Mouse (Mus musculus): ENCODE measurements around the gene Serpina3a. TPM values are rescaled to one million over a fixed set of nuclear protein-coding genes. Genes with fewer than 3 reads are reported as not detected.

The Serpina3a gene
- polyA plus RNA-seq, 1 experiment, result not detected

- H3K4me3 ChIP-seq (ENCODE audit: low read depth, low read length), result no peak overlapping the region
- 47% methylated on average over 5 of the region's 5 CpGs for WGBS
- H3K27ac ChIP-seq (ENCODE audit: insufficient read depth, low read depth, low read length), result no peak overlapping the region
- no peaks in the 10 kb centered on the region for H3K27me3 ChIP-seq (ENCODE audit: control insufficient read depth, insufficient read depth, low read length)
- H3K4me1 ChIP-seq (ENCODE audit: control insufficient read depth, insufficient read depth, insufficient read length, low read length), result peaks cover 3% of the 10 kb centered on the region; the same call in 1 of the 2 replicates
- no peak for TF ChIP-seq CTCF (IDR thresholded peaks at IDR 0.05; ENCODE audit: extremely low read depth, insufficient read length, insufficient replicate concordance, low read depth, low read length)
- no peak for TF ChIP-seq POLR2A (IDR thresholded peaks at IDR 0.05; ENCODE audit: low read depth, low read length)
- H3K36me3 ChIP-seq (ENCODE audit: control insufficient read depth, insufficient read depth, low read length), result no peaks in the 10 kb centered on the region
Measured at GRCm38 (mm10) chr12:104072286-104072685, 40.2 kb upstream of the Serpina3a start.

GRCm38 (mm10) chr12:104090119-104090518, 22.4 kb upstream of the Serpina3a start:
- no peaks in the 10 kb centered on the region for H3K36me3 ChIP-seq (ENCODE audit: control insufficient read depth, insufficient read depth, low read length)
- no peak for TF ChIP-seq CTCF (IDR thresholded peaks at IDR 0.05; ENCODE audit: extremely low read depth, insufficient read length, insufficient replicate concordance, low read depth, low read length)
- no peak for TF ChIP-seq POLR2A (IDR thresholded peaks at IDR 0.05; ENCODE audit: low read depth, low read length)
- H3K27me3 ChIP-seq (ENCODE audit: control insufficient read depth, insufficient read depth, low read length), result no peaks in the 10 kb centered on the region
- 83% methylated on average over 2 of the region's 2 CpGs for WGBS
- no peak overlapping the region for H3K4me3 ChIP-seq (ENCODE audit: low read depth, low read length)
- H3K4me1 ChIP-seq (ENCODE audit: control insufficient read depth, insufficient read depth, insufficient read length, low read length), result no peaks in the 10 kb centered on the region
- no peak overlapping the region for H3K27ac ChIP-seq (ENCODE audit: insufficient read depth, low read depth, low read length)

- WGBS, result 77% methylated on average over 1 of the region's 1 CpGs
- H3K4me3 ChIP-seq (ENCODE audit: low read depth, low read length), result no peak overlapping the region
- TF ChIP-seq POLR2A (IDR thresholded peaks at IDR 0.05; ENCODE audit: low read depth, low read length), result no peak
- no peak for TF ChIP-seq CTCF (IDR thresholded peaks at IDR 0.05; ENCODE audit: extremely low read depth, insufficient read length, insufficient replicate concordance, low read depth, low read length)
Measured at GRCm38 (mm10) chr12:104091303-104091702, 21.2 kb upstream of the Serpina3a start.

GRCm38 (mm10) chr12:104100768-104101167, 11.8 kb upstream of the Serpina3a start, which contains the start of gene Serpina5:
Gene Serpina5, plus strand, starts transcription at chr12:104101113.
- WGBS, result 77% methylated on average over 6 of the region's 6 CpGs
- Histone ChIP-seq H3K27me3 (ENCODE audit: control insufficient read depth, insufficient read depth, low read length) (no peaks in the 10 kb centered on the region), H3K27ac (ENCODE audit: insufficient read depth, low read depth, low read length) (no peak within 1 kb of the TSS), H3K4me3 (ENCODE audit: low read depth, low read length) (no peak within 1 kb of the TSS), H3K4me1 (ENCODE audit: control insufficient read depth, insufficient read depth, insufficient read length, low read length) (no peaks in the 10 kb centered on the region), H3K36me3 (ENCODE audit: control insufficient read depth, insufficient read depth, low read length) (no peaks in the 10 kb centered on the region)
- no peak for TF ChIP-seq CTCF (IDR thresholded peaks at IDR 0.05; ENCODE audit: extremely low read depth, insufficient read length, insufficient replicate concordance, low read depth, low read length)
- TF ChIP-seq POLR2A (IDR thresholded peaks at IDR 0.05; ENCODE audit: low read depth, low read length), result no peak

More at GRCm38 (mm10) chr12:104091303-104091702, 21.2 kb upstream of the Serpina3a start:
- Histone ChIP-seq H3K4me1 (ENCODE audit: control insufficient read depth, insufficient read depth, insufficient read length, low read length) (no peaks in the 10 kb centered on the region), H3K36me3 (ENCODE audit: control insufficient read depth, insufficient read depth, low read length) (no peaks in the 10 kb centered on the region), H3K27me3 (ENCODE audit: control insufficient read depth, insufficient read depth, low read length) (no peaks in the 10 kb centered on the region), H3K27ac (ENCODE audit: insufficient read depth, low read depth, low read length) (no peak overlapping the region)

GRCm38 (mm10) chr12:104105847-104106246, 6.7 kb upstream of the Serpina3a start:
- no peak overlapping the region for H3K27ac ChIP-seq (ENCODE audit: insufficient read depth, low read depth, low read length)

GRCm38 (mm10) chr12:104106919-104107318, 5.6 kb upstream of the Serpina3a start:
- TF ChIP-seq POLR2A (IDR thresholded peaks at IDR 0.05; ENCODE audit: low read depth, low read length) (no peak), CTCF (IDR thresholded peaks at IDR 0.05; ENCODE audit: extremely low read depth, insufficient read length, insufficient replicate concordance, low read depth, low read length) (no peak)
- no peaks in the 10 kb centered on the region for H3K27me3 ChIP-seq (ENCODE audit: control insufficient read depth, insufficient read depth, low read length)
- no peaks in the 10 kb centered on the region for H3K36me3 ChIP-seq (ENCODE audit: control insufficient read depth, insufficient read depth, low read length)
- H3K4me1 ChIP-seq (ENCODE audit: control insufficient read depth, insufficient read depth, insufficient read length, low read length), result no peaks in the 10 kb centered on the region
- no peak overlapping the region for H3K4me3 ChIP-seq (ENCODE audit: low read depth, low read length)
- no peak overlapping the region for H3K27ac ChIP-seq (ENCODE audit: insufficient read depth, low read depth, low read length)

More at GRCm38 (mm10) chr12:104105847-104106246, 6.7 kb upstream of the Serpina3a start:
- TF ChIP-seq CTCF (IDR thresholded peaks at IDR 0.05; ENCODE audit: extremely low read depth, insufficient read length, insufficient replicate concordance, low read depth, low read length) (no peak), POLR2A (IDR thresholded peaks at IDR 0.05; ENCODE audit: low read depth, low read length) (no peak)
- H3K4me3 ChIP-seq (ENCODE audit: low read depth, low read length), result no peak overlapping the region
- no peaks in the 10 kb centered on the region for H3K36me3 ChIP-seq (ENCODE audit: control insufficient read depth, insufficient read depth, low read length)
- no peaks in the 10 kb centered on the region for H3K4me1 ChIP-seq (ENCODE audit: control insufficient read depth, insufficient read depth, insufficient read length, low read length)
- H3K27me3 ChIP-seq (ENCODE audit: control insufficient read depth, insufficient read depth, low read length), result no peaks in the 10 kb centered on the region

GRCm38 (mm10) chr12:104108507-104108906, 4.0 kb upstream of the Serpina3a start:
- H3K4me1 ChIP-seq (ENCODE audit: control insufficient read depth, insufficient read depth, insufficient read length, low read length), result no peaks in the 10 kb centered on the region; the same call in 1 of the 2 replicates
- no peak overlapping the region for H3K27ac ChIP-seq (ENCODE audit: insufficient read depth, low read depth, low read length)
- TF ChIP-seq POLR2A (IDR thresholded peaks at IDR 0.05; ENCODE audit: low read depth, low read length) (no peak), CTCF (IDR thresholded peaks at IDR 0.05; ENCODE audit: extremely low read depth, insufficient read length, insufficient replicate concordance, low read depth, low read length) (no peak)
- 82% methylated on average over 2 of the region's 2 CpGs for WGBS
- no peaks in the 10 kb centered on the region for H3K27me3 ChIP-seq (ENCODE audit: control insufficient read depth, insufficient read depth, low read length)
- H3K36me3 ChIP-seq (ENCODE audit: control insufficient read depth, insufficient read depth, low read length), result no peaks in the 10 kb centered on the region
- no peak overlapping the region for H3K4me3 ChIP-seq (ENCODE audit: low read depth, low read length)

Data from small intestine, adult 2 months (tissue).